Mouse (Mus musculus) neutrophil, adult 65 days (primary cell): ENCODE data around the gene Rcl1. TPM values are rescaled to one million over a fixed set of nuclear protein-coding genes. Genes with fewer than 3 reads are reported as not detected.

Experiments used
- total RNA-seq: library from RNA; stranded (reverse); gene quantifications from 2 replicates; pipeline ENCODE4 v1.2.4, GENCODE M21; 2023

Rcl1 gene
- total RNA-seq: 3.6 and 4.2 TPM in 2 replicates

GRCm38 (mm10) chr19:29100874-29101542 is at the start of gene Rcl1:
Gene Rcl1 (plus strand): TSS chr19:29101375.

Other genes with a start within 250 kb of the Rcl1 start
- 8.6 and 8.7 TPM in 2 replicates for gene Plpp6, start 137.4 kb upstream of the Rcl1 start, total RNA-seq
- not detected in 2 replicates for gene 4430402I18Rik, start 133.6 kb upstream of the Rcl1 start, total RNA-seq
- 26.2 and 39.7 TPM in 2 replicates for gene Cdc37l1, start 111.0 kb upstream of the Rcl1 start, total RNA-seq
- 8.7 and 9.0 TPM in 2 replicates for gene Ak3, start 53.4 kb upstream of the Rcl1 start, total RNA-seq
- 43.0 and 46.1 TPM in 2 replicates for gene Jak2, start 150.5 kb downstream of the Rcl1 start, total RNA-seq
- 0.61 TPM in 1 of 2 replicates, not detected in the other for gene Insl6, start 224.0 kb downstream of the Rcl1 start, total RNA-seq
- not detected in 2 replicates for gene Rln1, start 233.3 kb downstream of the Rcl1 start, total RNA-seq